Mouse (Mus musculus): Measurements from ENCODE around the gene Arhgdib.

Arhgdib gene

GRCm38 (mm10) chr6:136952930-136953329 lies 11.2 kb upstream of the Arhgdib start:
- in situ Hi-C loops (cut with MboI), result no loop called here

- in situ Hi-C loops (cut with MboI), result no loop called here
Observed at GRCm38 (mm10) chr6:136950171-136950570, 8.5 kb upstream of the Arhgdib start.

- in situ Hi-C loops (cut with MboI), result no loop called here
Observed at GRCm38 (mm10) chr6:136947716-136948115, 6.0 kb upstream of the Arhgdib start.

- in situ Hi-C loops (cut with MboI), result no loop called here
Observed at GRCm38 (mm10) chr6:136946943-136947342, 5.2 kb upstream of the Arhgdib start.

GRCm38 (mm10) chr6:136946241-136946640 lies 4.5 kb upstream of the Arhgdib start:
- in situ Hi-C loops (cut with MboI), result no loop called here

- in situ Hi-C loops (cut with MboI), result no loop called here
Observed at GRCm38 (mm10) chr6:136944511-136944910, 2.8 kb upstream of the Arhgdib start.

- in situ Hi-C loops (cut with MboI), result no loop called here
Observed at GRCm38 (mm10) chr6:136943392-136943791, 1.7 kb upstream of the Arhgdib start.

- in situ Hi-C loops (cut with MboI), result no loop called here
Observed at GRCm38 (mm10) chr6:136942280-136942679, 581 bp upstream of the Arhgdib start.

GRCm38 (mm10) chr6:136940188-136940960 lies 1.3 kb downstream of the Arhgdib start:
- in situ Hi-C loops (cut with MboI), result no loop called here

GRCm38 (mm10) chr6:136939326-136940187 lies 2.1 kb downstream of the Arhgdib start:
- in situ Hi-C loops (cut with MboI), result no loop called here

GRCm38 (mm10) chr6:136938331-136939126 lies 3.2 kb downstream of the Arhgdib start:
- in situ Hi-C loops (cut with MboI), result no loop called here

GRCm38 (mm10) chr6:136937117-136937516 lies 4.6 kb downstream of the Arhgdib start:
- in situ Hi-C loops (cut with MboI), result no loop called here

- in situ Hi-C loops (cut with MboI), result no loop called here
Observed at GRCm38 (mm10) chr6:136936361-136936760, 5.3 kb downstream of the Arhgdib start.

GRCm38 (mm10) chr6:136935233-136935632 lies 6.5 kb downstream of the Arhgdib start:
- in situ Hi-C loops (cut with MboI), result no loop called here

- in situ Hi-C loops (cut with MboI), result no loop called here
Observed at GRCm38 (mm10) chr6:136934068-136934467, 7.6 kb downstream of the Arhgdib start.

GRCm38 (mm10) chr6:136931246-136931645 lies 10.5 kb downstream of the Arhgdib start:
- in situ Hi-C loops (cut with MboI), result no loop called here

- in situ Hi-C loops (cut with MboI), result no loop called here
Observed at GRCm38 (mm10) chr6:136930677-136931076, 11.0 kb downstream of the Arhgdib start.

GRCm38 (mm10) chr6:136927626-136928025 lies 14.1 kb downstream of the Arhgdib start:
- in situ Hi-C loops (cut with MboI), result no loop called here

- in situ Hi-C loops (cut with MboI), result no loop called here
Observed at GRCm38 (mm10) chr6:136925049-136925448, 16.6 kb downstream of the Arhgdib start.

- in situ Hi-C loops (cut with MboI), result no loop called here
Observed at GRCm38 (mm10) chr6:136923532-136923931, 18.2 kb downstream of the Arhgdib start, which contains the start of gene Pde6h. Gene Pde6h, plus strand, starts transcription at chr6:136923832.

GRCm38 (mm10) chr6:136922871-136923270 lies 18.8 kb downstream of the Arhgdib start:
- in situ Hi-C loops (cut with MboI), result no loop called here

- in situ Hi-C loops (cut with MboI), result no loop called here
Observed at GRCm38 (mm10) chr6:136922080-136922479, 19.6 kb downstream of the Arhgdib start, which contains the start of gene Erp27. Gene Erp27, minus strand, starts transcription at chr6:136922180.

Data from mature B cell (primary cell).